Mouse (Mus musculus) adrenal gland, postnatal 25 days (tissue): Measurements from ENCODE around the gene Defa30. TPM values are rescaled to one million over a fixed set of nuclear protein-coding genes. Genes with fewer than 3 reads are reported as not detected.
"Not testable (repeated sequence)": the region's sequence is repeated elsewhere in the genome, so short reads cannot be mapped to it uniquely, and the experiment has no call there.

Experiments
- DNase-seq: peaks from one replicate; pipeline ENCODE4 v3.0.0; 2021; ENCODE audit warnings: mixed read lengths
- long read RNA-seq: library from polyadenylated mRNA; stranded (forward); transcript quantifications from one replicate; pipeline ENCODE4 v2.0.0, GENCODE M21; 2021
- total RNA-seq: library from RNA; stranded (reverse); gene quantifications from 2 replicates; pipeline ENCODE4 v1.2.3, GENCODE M21; 2021

The Defa30 gene
- total RNA-seq, result not detected in 2 replicates
- long read RNA-seq, result 0 reads

GRCm38 (mm10) chr8:21134342-21134741, at the start of gene Defa30:
Defa30 (plus strand) TSS chr8:21134642.
- not testable (repeated sequence) for DNase-seq

GRCm38 (mm10) chr8:21093106-21093505, 41.3 kb upstream of the Defa30 start:
- DNase-seq, result peak; percentile 25

GRCm38 (mm10) chr8:21095950-21096349, 38.5 kb upstream of the Defa30 start, which contains the start of gene Gm14851:
Gm14851 (minus strand) TSS chr8:21096050.
- DNase-seq, result not testable (repeated sequence)

GRCm38 (mm10) chr8:21161977-21162376, 27.5 kb downstream of the Defa30 start, which contains the start of gene Defa22:
Defa22 (plus strand) TSS chr8:21162277.
- not testable (repeated sequence) for DNase-seq

Other genes starting within 250 kb of the Defa30 start
- not detected in 2 replicates for gene Defb33, start 242.0 kb upstream of the Defa30 start, total RNA-seq
- not detected in 2 replicates for gene Gm15056, start 232.0 kb upstream of the Defa30 start, total RNA-seq
- not detected in 2 replicates for gene Gm6040, start 212.6 kb upstream of the Defa30 start, total RNA-seq
- gene AY761185, start 189.9 kb upstream of the Defa30 start, total RNA-seq, result not detected in 2 replicates
- not detected in 2 replicates for gene Defa21, start 109.1 kb upstream of the Defa30 start, total RNA-seq
- not detected in 2 replicates for gene Defa23, start 79.6 kb upstream of the Defa30 start, total RNA-seq
- gene Defa35, start 69.6 kb upstream of the Defa30 start, total RNA-seq, result not detected in 2 replicates
- gene Defa25, start 50.2 kb upstream of the Defa30 start, total RNA-seq, result not detected in 2 replicates
- gene Gm14851, start 38.6 kb upstream of the Defa30 start, total RNA-seq, result not detected in 2 replicates
- gene Defa22, start 27.6 kb downstream of the Defa30 start, total RNA-seq, result not detected in 2 replicates
- gene Defa31, start 57.0 kb downstream of the Defa30 start, total RNA-seq, result not detected in 2 replicates
- not detected in 2 replicates for gene Gm15293, start 66.9 kb downstream of the Defa30 start, total RNA-seq
- gene Gm15292, start 115.1 kb downstream of the Defa30 start, total RNA-seq, result not detected in 2 replicates
- gene Defa27, start 180.9 kb downstream of the Defa30 start, total RNA-seq, result not detected in 2 replicates
- not detected in 2 replicates for gene Defa29, start 192.4 kb downstream of the Defa30 start, total RNA-seq
- gene Defa2, start 243.9 kb downstream of the Defa30 start, total RNA-seq, result not detected in 2 replicates